Mouse (Mus musculus) CD4-positive, CD25-positive, alpha-beta regulatory T cell, adult 2 months (primary cell): ENCODE measurements around the gene Pknox1.
"Not testable (repeated sequence)": the region's sequence is repeated elsewhere in the genome, so short reads cannot be mapped to it uniquely, and the experiment has no call there.

Experiments
- DNase-seq: peaks from one replicate; pipeline ENCODE4 v3.0.0-alpha.2; 2012; ENCODE audit warnings: low read depth, low spot score

Pknox1 gene

DNA sequence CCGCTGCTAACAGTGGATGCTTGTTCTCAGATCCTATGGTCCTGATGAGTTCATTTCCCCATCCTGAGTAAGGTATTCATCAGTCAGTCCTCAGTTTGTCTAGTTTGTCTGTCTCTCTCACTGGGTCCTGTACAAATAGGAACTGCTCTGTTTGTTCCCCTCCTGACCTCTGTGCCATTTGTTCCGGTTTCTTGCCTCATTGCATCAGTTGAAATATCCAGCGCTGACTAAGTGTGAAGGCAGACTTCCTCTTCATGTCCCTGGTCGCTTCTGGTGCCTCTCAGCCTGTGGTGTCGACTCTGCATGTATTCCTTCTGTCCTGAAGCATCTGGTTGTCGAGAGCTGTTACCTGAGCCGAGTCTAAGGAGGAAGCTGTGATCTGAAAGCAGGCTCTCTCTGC lies 30.1 kb downstream of the Pknox1 start:
- DNase-seq: no peak

- no peak for DNase-seq
Observed at GRCm38 (mm10) chr17:31595077-31595476, 30.5 kb downstream of the Pknox1 start.

DNA sequence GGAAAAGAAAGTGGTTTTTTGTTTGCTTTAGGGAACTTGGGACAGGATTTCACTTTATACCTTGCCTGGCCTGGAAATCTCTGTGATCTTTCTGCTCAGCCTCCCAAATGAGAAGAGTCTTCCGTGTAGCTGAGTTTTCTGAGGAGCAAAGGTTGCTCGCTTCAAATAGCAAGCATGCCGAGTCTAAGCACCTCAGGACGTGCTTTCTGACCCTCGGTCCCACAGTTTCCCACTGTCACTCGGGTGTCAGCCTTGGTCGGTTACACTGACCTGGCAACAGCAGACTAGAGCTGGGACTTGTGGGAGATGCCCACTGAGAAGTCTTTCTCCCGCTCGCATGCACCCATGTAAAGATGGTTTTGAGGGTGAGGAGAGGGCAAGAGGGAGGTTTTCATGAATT lies 33.4 kb downstream of the Pknox1 start:
- no peak for DNase-seq

DNA sequence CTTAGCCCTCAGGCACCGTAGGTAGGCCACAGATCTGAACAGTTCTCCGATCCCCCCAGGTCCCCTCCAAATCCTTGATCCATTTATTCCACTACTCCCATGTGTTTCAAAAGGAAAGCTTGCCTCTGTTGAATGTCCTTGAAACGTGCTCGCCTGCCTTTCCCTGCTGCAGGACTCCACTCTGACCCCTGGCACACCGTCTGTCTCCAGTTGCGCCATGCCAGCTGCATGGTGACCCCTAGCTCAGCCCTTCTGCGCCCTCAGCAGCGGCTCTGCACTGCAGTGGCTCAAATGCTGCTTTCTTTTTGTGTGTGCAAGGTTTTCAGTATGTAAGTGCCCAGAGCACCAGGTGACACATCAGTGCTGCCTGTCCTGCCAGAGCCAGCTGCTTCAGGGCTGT lies 34.1 kb downstream of the Pknox1 start:
- no peak for DNase-seq

DNA sequence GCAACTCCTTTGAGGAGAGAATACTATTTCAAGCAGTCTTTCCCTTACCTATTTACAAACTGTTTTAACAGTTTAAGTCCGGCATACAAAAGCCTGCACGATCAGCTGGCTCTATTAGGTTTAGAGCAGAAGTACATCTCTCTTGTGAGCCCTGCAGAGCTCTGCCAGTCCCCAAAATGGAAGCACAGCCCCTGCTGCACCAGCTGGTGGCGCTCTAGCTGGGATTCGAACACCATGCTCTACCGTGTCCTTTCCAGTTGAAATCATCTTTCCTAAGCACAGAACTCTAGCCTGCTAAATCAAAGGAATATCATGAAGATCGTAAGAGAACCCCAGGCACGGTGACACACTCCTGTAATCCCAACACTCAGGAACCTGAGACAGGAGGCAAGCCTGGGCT lies 41.9 kb downstream of the Pknox1 start:
- DNase-seq: peak; percentile 22

- DNase-seq: no peak
Observed at GRCm38 (mm10) chr17:31607256-31607951, 42.9 kb downstream of the Pknox1 start.

GRCm38 (mm10) chr17:31609173-31609572 lies 44.6 kb downstream of the Pknox1 start:
- DNase-seq: not testable (repeated sequence)

- DNase-seq: no peak
Observed at GRCm38 (mm10) chr17:31609895-31610294, 45.4 kb downstream of the Pknox1 start.

GRCm38 (mm10) chr17:31613086-31613755 lies 48.7 kb downstream of the Pknox1 start:
- DNase-seq: no peak

DNA sequence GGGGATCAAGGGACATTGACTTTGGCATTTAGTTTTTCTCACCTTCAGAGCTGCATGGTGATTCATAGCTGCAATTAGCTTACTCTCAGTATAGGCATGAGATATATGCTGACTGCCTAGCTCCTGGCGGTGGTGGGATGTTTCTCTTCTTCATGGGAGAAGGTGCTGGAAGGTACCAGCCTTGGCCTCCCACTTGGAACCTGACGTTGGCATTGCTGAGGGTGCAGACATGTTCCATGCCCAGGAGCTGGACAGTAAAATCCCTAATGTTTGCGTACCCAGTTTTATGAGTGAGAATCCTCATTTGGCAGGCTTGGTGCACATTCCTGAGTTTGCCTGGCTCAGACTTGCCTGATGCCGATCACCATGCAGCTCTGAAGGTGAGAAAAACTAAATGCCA lies 58.6 kb downstream of the Pknox1 start:
- DNase-seq: no peak

DNA sequence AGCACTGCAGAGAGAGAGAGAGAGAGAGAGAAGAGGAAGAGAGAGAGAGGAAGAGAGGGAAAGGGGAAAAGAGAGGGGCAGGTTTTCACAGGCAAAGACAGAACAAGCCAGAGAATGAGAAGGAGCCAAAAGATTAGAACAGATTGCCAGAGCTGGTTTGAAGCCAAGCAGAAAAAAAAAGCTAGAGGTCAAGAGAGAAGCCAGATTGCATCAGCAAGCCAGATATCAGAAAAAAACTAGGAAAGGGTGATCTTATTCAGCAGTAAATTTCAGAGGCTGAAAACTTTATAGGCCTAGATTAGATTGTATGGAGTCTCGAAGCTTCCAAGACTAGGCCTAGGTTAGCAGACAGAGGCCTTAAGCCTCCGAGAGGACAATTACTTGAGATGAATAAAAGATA lies 63.4 kb downstream of the Pknox1 start:
- DNase-seq: no peak

- no peak for DNase-seq
Observed at GRCm38 (mm10) chr17:31631081-31631800, 66.7 kb downstream of the Pknox1 start.

- DNase-seq: no peak
Observed at GRCm38 (mm10) chr17:31633007-31633406, 68.5 kb downstream of the Pknox1 start.

DNA sequence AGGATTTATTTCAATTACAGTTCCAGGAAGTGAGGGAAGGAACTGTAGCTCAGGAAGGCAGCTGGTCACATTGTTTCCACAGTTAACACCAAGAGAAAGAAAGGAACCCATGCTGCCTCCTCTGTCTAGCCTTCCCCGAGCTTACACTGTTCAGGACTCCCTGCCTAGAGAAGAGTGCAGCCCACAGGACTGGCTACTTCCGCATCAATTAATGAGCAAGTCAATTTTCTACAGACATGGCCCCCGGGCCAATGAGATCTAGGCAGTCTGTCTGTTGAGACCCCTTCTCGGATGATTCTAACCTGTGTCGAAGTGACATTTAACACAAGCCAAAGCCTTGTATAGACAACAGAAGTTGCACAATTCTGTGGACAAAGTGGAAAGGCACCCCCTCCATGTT lies 70.4 kb downstream of the Pknox1 start:
- DNase-seq: no peak

DNA sequence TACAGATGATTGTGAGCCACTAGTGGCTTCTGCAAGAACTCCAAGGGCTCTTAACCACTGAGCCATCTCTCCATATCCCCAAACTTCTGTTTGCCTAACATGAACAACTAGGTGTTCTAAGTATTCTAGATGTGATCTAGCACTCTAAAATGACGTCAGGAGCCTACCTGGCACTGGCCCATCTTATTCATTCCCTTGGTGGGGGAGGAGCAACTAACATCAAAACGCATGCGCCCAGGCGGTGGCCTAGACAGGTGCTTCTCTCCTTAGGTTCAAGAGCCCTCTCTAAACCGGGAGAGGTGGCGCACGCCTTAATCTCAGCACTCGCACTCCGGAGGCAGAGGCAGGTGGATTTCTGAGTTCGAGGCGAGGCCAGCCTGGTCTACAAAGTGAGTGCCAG lies 71.2 kb downstream of the Pknox1 start:
- no peak for DNase-seq

DNA sequence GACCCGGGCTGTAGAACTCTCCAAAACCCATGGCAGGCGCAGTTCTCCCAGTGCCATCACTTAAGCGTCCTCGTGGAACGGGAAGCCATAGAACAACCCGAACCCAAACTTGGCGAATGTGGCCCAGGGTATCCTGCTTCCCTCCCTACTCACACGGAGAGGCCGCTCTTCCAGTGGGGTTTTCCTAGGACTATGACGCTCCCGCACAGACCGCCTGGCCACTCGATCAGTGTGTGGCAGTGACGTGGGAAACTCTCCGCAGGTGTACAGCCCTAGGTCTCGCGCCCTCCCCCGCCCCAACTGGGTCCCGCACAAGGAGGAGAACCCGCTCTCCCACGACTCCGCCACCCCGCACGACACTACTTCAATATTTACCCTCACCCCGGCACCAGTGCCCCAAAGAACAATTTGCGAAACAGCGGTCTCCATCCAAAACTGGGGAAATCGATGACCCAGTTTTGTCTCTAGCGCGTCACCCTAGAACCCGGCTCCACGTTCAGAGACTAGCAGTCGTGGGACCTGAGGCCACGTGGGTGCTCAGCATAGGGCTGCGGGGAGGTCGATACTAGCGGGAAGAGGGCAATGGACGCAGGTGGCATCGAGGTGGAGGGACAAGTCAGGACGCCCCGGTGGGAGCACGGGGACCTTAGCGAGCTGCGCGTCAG lies 71.9 kb downstream of the Pknox1 start:
- DNase-seq: no peak

- peak; percentile 38 for DNase-seq
Observed at GRCm38 (mm10) chr17:31636942-31637811, 72.6 kb downstream of the Pknox1 start, which contains the start of gene Cbs. TSS of gene Cbs (minus strand) at chr17:31637238.

GRCm38 (mm10) chr17:31637866-31638570 lies 73.5 kb downstream of the Pknox1 start:
- no peak for DNase-seq

DNA sequence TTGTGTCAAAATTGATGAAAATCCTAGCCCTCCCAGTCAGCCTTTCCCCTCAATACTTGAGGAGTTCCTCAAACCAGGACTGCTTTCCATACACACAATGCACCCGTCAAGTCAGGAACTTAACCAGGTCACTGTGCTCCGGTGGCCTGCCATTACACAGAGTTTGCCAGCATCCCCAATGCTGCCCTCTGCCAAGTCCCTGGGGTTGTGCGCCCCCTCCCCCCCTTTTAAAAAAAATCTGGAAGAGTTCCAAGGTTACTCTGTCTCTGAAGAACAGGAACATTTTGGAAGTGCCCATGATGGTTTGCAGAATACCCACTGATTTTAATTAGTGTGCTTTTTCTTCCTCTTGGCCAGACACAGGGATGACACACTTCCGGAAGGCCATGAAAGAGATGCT lies 75.1 kb downstream of the Pknox1 start:
- DNase-seq: no peak

DNA sequence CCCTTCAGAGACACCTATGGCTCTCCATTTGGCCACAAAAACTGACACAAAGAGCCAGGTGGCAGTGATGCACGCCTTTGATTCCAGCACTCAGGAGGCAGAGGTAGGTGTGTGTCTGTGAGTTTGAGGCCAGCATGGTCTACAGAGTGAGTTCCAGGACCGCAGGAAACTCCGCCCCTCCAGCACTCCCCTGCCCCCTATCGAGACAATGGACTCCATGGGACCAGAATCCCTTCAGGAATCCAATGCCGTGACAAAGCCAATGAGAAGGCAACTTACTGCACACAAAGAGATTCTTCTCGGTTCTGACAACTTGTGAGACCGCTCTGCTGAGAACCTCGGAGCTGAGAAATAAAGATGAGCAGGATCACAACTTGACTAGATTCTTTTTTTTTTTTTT lies 77.8 kb downstream of the Pknox1 start:
- DNase-seq: no peak

- no peak for DNase-seq
Observed at GRCm38 (mm10) chr17:31642913-31643312, 78.4 kb downstream of the Pknox1 start.
